In genomic region chr1:131075098-131075791, GRCm38 (mm10) we compare ENCODE assay signal across 16 mouse cellular contexts. TPM values are rescaled to one million over a fixed set of nuclear protein-coding genes. Genes with fewer than 3 reads are reported as not detected.
DNase-seq lines count a peak whose midpoint lies in the region; ATAC-seq and TF ChIP-seq lines count a peak whose summit lies in the region.
"Had no signal": no experiment of that assay in that cellular context is flagged by ENCODE, and none has a peak within 500 bp of the region (broad histone marks: within the 10 kb centered on the region; RNA-seq: fewer than 3 reads in every experiment).

No protein-coding gene starts in this region.

- no peak for TF ChIP-seq CTCF in layer of hippocampus, adult 2 months (conservative IDR thresholded peaks at IDR 0.05)

- H3K4me1 ChIP-seq in liver, embryonic 16.5 days (ENCODE audit: control insufficient read depth, low read depth, low read length) = peaks cover 49% of the 10 kb centered on the region
- peaks cover 78% of the 10 kb centered on the region for H3K4me1 ChIP-seq in embryonic facial prominence, embryonic 10.5 days

- 60% methylated on average over 7 of the region's 7 CpGs for WGBS in liver, embryonic 16.5 days (ENCODE audit: insufficient replicate concordance)
- WGBS in embryonic facial prominence, embryonic 10.5 days = 87% methylated on average over 7 of the region's 7 CpGs

- H3K27me3 ChIP-seq in liver, embryonic 16.5 days (ENCODE audit: control insufficient read depth, insufficient read depth, low read depth, low read length) = no peaks in the 10 kb centered on the region
- no peaks in the 10 kb centered on the region for H3K27me3 ChIP-seq in embryonic facial prominence, embryonic 10.5 days (replicated peaks; ENCODE audit: low read depth, poor library complexity, severe bottlenecking)

- H3K36me3 ChIP-seq in liver, embryonic 16.5 days (ENCODE audit: control insufficient read depth, insufficient read depth) = no peaks in the 10 kb centered on the region
- H3K36me3 ChIP-seq in embryonic facial prominence, embryonic 10.5 days (replicated peaks) = no peaks in the 10 kb centered on the region

- H3K27ac ChIP-seq in layer of hippocampus, adult 2 months = peak overlapping the region; percentile 82; the same call in 1 of the 2 replicates
- H3K27ac ChIP-seq in liver, embryonic 16.5 days (ENCODE audit: low read length) = peak overlapping the region; percentile 70
- no peak overlapping the region for H3K27ac ChIP-seq in embryonic facial prominence, embryonic 10.5 days (replicated peaks)

- H3K9me3 ChIP-seq in liver, embryonic 16.5 days (replicated peaks; ENCODE audit: control insufficient read depth, low read length) = no peaks in the 10 kb centered on the region
- no peaks in the 10 kb centered on the region for H3K9me3 ChIP-seq in embryonic facial prominence, embryonic 10.5 days

- peak; percentile 73 for ATAC-seq in liver, embryonic 16.5 days (ENCODE audit: low read depth)
- ATAC-seq: lung, postnatal 0 days had no signal

- H3K4me3 ChIP-seq in layer of hippocampus, adult 2 months = no peak overlapping the region
- H3K4me3 ChIP-seq in liver, embryonic 16.5 days (ENCODE audit: low read depth, low read length) = no peak overlapping the region
- no peak overlapping the region for H3K4me3 ChIP-seq in embryonic facial prominence, embryonic 10.5 days

- H3K4me2 ChIP-seq in liver, embryonic 16.5 days (ENCODE audit: low read depth, low read length) = no peak overlapping the region

- DNase-seq in gastrocnemius, adult 18-20 months (ENCODE audit: low spot score) = peak; percentile 55
- no peak for DNase-seq in gastrocnemius, postnatal 25 days
- no peak for DNase-seq in layer of hippocampus, adult 2 months (ENCODE audit: low spot score in 2 of 2)
- no peak for DNase-seq in layer of hippocampus, postnatal 10 days (ENCODE audit: low spot score in 2 of 2)
- peak; percentile 47 for DNase-seq in adipocyte (ENCODE audit: low spot score)
- DNase-seq in cerebellum, adult 18-20 months = no peak
- DNase-seq in embryonic facial prominence, embryonic 10.5 days (ENCODE audit: low spot score) = no peak
- DNase-seq: gastrocnemius, postnatal 36 days; heart, postnatal 36 days; kidney, adult 11 months; layer of hippocampus, postnatal 36 days had no signal

- no peak overlapping the region for H3K9ac ChIP-seq in liver, embryonic 16.5 days (ENCODE audit: low read depth, low read length)

RNA-seq across cellular contexts. Expression of gene Mapkapk2, which starts 22.4 kb away (rescaled TPM):
- 100 to 1,000 TPM; 217 to 250 TPM for total RNA-seq in gastrocnemius, adult 18-20 months (2021)
- total RNA-seq in gastrocnemius, postnatal 25 days (2021) = 100 to 1,000 TPM; 193 to 219 TPM
- total RNA-seq in layer of hippocampus, adult 2 months (2021) = 10 to 100 TPM; 28.4 to 29.4 TPM
- 10 to 100 TPM; 31.2 to 34.0 TPM for total RNA-seq in layer of hippocampus, postnatal 10 days (2021)
- polyA plus RNA-seq in liver, embryonic 16.5 days (2015; fragmentation: Nextera tagmentation; extraction: Ambion mirVana) = 6.4 and 10.8 TPM in 2 replicates
- polyA plus RNA-seq in embryonic facial prominence, embryonic 10.5 days (2016; fragmentation: Nextera tagmentation; extraction: Ambion mirVana) = 44.4 and 45.4 TPM in 2 replicates

RNA-seq across cellular contexts. Expression of gene Il10, which starts 55.6 kb away (rescaled TPM):
- total RNA-seq in gastrocnemius, adult 18-20 months (2021) = not detected
- total RNA-seq in gastrocnemius, postnatal 25 days (2021) = not detected
- not detected for total RNA-seq in layer of hippocampus, adult 2 months (2021)
- total RNA-seq in layer of hippocampus, postnatal 10 days (2021) = not detected
- polyA plus RNA-seq in liver, embryonic 16.5 days (2015; fragmentation: Nextera tagmentation; extraction: Ambion mirVana) = not detected in 2 replicates
- not detected in 2 replicates for polyA plus RNA-seq in embryonic facial prominence, embryonic 10.5 days (2016; fragmentation: Nextera tagmentation; extraction: Ambion mirVana)
- total RNA-seq: adrenal gland, postnatal 10 days; gastrocnemius, postnatal 36 days; heart, postnatal 36 days; layer of hippocampus, postnatal 36 days had no signal
- polyA plus RNA-seq: embryonic facial prominence, embryonic 11.5 days; limb, embryonic 11.5 days; lung, postnatal 0 days had no signal

Comparison
In these comparisons a context has a peak if more than half of its experiments do, and no peak if none do; other contexts are left out.
1. DNase-seq: peak in gastrocnemius, adult 18-20 months (single experiment) and adipocyte (single experiment); none in gastrocnemius, postnatal 25 days (single experiment), layer of hippocampus, adult 2 months (0 of 2), layer of hippocampus, postnatal 10 days (0 of 2), cerebellum, adult 18-20 months (0 of 2) and embryonic facial prominence, embryonic 10.5 days (single experiment).
2. RNA of gene Mapkapk2, which starts 22.4 kb away (total RNA-seq): 217 to 250 TPM in gastrocnemius, adult 18-20 months and 193 to 219 TPM in gastrocnemius, postnatal 25 days; 31.2 to 34.0 TPM in layer of hippocampus, postnatal 10 days and 28.4 to 29.4 TPM in layer of hippocampus, adult 2 months; every median in the first group is over 4 times any median in the second.